Mouse (Mus musculus) heart, postnatal 25 days (tissue): Measurements from ENCODE around the gene Os9. TPM values are rescaled to one million over a fixed set of nuclear protein-coding genes. Genes with fewer than 3 reads are reported as not detected.

Experiments used
- DNase-seq: peaks from one replicate; pipeline ENCODE4 v3.0.0; 2022; ENCODE audit warnings: low spot score
- intact Hi-C: fragments of 180-260 bp; cut with DNase I; formaldehyde crosslinking; loops from one replicate; pipeline ENCODE4 v1.15.1; 2025
- total RNA-seq, 2 experiments: library from RNA; stranded (reverse); gene quantifications; 2 replicates each; pipeline ENCODE4 v1.2.3; 2021

Gene Os9
- total RNA-seq, 2 experiments from 2014 or later: 25.0 to 25.1 TPM

- DNase-seq: no peak
- intact Hi-C loops: loop anchor here (2.0 kb wide), 2 partner anchors 44 to 106 kb away; no protein-coding TSS in a partner anchor
Measured at GRCm38 (mm10) chr10:127122784-127123435, 2.0 kb upstream of the Os9 start.

- intact Hi-C loops: loop anchor here (2.0 kb wide), 2 partner anchors 45 to 107 kb away; no protein-coding TSS in a partner anchor
- DNase-seq: no peak
Measured at GRCm38 (mm10) chr10:127122018-127122417, 1.1 kb upstream of the Os9 start.

DNA sequence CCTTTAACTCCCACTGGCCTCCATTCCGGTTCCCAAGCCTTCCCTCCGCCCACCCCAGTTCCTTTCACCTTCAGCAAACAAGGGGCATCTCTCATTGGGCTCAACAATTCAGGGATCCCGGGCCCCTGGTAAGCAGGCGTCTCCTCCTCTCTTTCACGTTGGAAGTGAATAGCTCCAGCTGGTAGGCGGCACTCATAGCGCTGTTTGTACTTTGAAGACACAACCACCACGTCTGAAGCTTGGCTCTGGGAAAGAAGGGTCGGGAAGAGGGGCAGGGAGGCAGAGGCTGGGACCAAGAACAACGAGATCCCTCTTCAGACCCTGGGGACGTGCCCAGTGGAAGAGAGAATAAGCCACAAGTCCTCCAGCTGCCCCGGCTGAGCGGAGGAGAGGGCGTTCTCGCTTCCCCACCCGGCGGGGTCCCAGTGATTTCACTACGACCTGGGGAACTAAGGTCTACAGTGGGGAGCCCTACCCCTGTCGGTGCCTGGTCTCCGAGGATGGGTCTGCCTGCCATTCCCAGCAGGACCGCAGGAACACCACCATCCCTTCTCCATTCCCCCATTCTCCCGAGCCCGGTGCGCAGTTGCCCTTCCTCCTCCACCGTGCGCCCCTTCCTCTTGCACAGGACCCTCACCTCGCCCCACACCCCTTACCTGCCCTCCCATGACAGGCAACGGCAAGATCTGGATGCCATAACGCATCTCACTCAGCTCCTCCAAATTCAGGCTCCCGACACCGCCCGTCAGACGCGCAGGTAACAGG, 448 bp downstream of the Os9 start:
- DNase-seq: no peak
- intact Hi-C loops: no loop called here

GRCm38 (mm10) chr10:127119229-127119628, 1.7 kb downstream of the Os9 start:
- intact Hi-C loops: no loop called here
- no peak for DNase-seq

DNA sequence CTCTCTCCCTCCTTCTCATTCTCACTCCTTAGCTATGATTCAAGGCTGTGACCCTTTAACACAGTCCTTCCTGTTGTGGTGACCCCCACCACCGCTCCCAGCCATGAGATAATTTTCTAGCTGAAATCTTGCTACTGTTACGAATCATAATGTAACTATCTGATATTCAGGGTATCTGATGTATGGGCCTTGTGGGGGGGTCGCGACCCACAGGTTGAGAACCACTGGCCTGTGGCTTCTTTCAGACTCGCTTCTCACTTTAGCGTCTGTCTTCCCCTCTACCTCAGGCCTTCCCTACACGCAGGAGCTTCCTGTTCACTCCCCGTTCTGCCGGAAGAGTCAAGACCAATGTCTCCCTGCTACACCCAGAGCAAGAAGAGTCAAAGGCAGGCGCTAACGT, 2.5 kb downstream of the Os9 start:
- no peak for DNase-seq
- intact Hi-C loops: no loop called here

DNA sequence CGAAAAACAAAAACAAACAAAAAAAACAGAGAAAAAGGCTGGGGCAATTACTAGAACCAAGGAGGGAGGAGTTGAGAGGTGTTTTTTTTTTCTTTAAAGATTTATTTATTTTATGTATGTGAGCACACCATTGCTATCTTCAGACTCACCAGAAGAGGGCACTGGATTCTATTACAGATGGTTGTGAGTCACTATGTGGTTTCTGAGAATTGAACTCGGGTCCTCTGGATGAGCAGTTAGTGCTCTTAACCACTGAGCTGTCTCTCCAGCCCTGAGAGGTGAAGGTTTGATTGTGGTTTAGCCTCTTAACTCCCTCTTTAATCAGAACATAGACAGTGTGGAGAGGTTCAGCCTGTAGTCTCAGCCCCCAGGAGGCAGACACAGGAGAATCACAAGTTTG, 5.9 kb downstream of the Os9 start:
- no peak for DNase-seq
- intact Hi-C loops: no loop called here

DNA sequence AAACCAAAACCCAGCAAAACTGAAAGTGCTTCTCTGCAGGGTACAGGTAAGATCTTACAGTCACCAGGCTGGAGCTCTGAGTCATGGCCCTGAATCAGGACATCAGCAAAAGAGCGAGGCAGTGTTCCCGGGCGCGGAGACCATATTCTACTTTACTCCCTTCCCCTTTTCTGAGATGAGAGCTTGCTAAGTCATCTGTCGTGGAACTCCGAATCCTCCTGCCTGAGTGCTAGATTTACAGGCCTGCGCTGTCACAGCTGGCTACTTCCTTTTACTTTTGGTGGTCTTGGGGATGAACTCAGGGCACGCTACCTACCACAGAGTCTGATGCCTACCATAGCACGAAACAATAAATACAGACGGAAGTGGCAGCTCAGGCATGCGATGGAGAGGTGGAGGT, 6.5 kb downstream of the Os9 start:
- intact Hi-C loops: no loop called here
- no peak for DNase-seq

GRCm38 (mm10) chr10:127111001-127111887, 9.7 kb downstream of the Os9 start:
- intact Hi-C loops: no loop called here
- no peak for DNase-seq

DNA sequence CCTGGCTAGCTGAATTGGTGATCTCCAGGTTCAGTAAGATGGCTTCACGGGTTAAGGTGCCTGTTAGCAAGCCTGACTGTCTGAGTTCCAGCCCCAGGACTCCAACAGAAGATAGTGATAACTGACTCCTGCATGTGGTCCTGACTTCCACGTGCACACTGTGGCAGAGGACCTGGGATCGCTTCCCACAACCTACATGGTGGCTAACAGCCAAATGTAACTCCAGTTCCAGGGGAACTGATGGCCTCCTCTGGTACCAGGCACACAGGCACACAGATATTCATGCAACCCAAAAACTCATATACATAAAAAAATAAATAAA, 12.7 kb downstream of the Os9 start:
- intact Hi-C loops: no loop called here

DNA sequence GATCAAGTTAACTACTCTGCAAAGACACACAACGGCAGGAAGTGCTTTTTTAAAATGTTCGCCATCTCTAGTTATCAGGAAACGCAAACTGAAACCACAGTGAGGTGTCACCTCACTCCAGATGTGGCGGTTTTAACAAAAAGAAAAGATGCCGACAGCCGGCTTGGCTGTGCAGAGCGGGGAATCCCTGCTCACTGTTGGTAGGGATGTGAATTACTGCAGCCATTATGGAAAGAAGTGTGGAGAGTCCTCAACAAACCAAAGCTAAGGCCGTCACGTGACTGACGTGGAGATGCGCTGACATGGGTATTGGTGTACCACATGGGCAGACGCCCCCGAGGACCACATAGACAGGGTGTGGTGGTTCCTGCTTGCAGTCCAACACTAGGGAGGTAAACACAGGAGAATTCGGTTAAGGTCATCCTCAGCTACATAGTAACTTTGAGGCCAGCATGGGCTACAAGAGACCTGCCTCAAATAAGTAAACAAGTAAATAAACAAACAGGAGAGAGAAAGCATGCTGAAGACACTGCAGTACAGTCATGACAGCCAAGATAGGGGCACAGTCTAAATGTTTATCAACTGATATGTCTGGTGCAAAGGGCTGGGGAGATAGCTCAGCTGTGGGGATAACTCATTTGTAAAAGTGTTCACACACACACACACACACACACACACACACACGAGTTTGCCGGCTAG, 13.2 kb downstream of the Os9 start:
- no peak for DNase-seq
- intact Hi-C loops: no loop called here

More for the DNA sequence above, 12.7 kb downstream of the Os9 start:
- DNase-seq: no peak

GRCm38 (mm10) chr10:127103631-127104030, 17.3 kb downstream of the Os9 start:
- DNase-seq: no peak
- intact Hi-C loops: no loop called here

DNA sequence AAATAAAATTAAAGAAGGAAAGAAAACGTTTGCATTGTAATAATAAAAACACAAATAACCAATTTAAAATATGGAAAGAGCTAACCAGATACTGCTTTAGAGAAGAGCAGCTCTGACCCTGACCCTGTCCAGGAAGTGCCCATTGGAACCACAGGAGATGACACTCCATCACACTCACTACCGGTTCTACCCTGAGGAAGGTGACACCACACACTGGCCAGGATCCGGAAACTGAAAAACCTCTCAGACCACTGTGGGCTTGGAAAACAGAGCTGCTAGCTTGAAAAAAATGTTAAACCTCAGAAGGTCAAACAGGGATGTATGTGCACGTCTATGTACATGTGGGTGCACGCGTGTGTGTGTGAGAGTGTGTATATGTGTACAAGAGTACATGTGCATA, 19.8 kb downstream of the Os9 start:
- no peak for DNase-seq
- intact Hi-C loops: no loop called here

GRCm38 (mm10) chr10:127100414-127100813, 20.5 kb downstream of the Os9 start:
- DNase-seq: no peak
- intact Hi-C loops: no loop called here

DNA sequence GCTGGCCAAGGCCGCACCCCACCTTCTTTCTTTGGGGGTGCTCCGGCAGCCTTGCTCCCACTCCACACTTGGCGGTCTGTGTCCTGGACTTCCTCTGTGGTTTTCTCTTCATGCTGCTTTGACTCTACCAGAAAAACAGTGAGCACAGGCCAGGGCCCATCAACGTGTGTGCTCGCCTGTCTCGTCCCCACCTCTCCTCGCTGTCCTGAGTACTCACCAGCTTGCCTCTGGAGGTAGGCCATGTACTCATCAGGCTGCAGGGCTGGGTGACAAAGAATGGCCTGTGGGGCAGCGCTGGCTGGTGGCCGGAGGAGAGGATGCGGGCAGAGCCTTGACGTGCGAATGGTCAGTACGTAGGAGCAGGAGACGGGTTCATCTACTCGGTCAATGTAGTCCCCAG, 21.1 kb downstream of the Os9 start:
- no peak for DNase-seq
- intact Hi-C loops: no loop called here

GRCm38 (mm10) chr10:127099191-127099590, 21.7 kb downstream of the Os9 start:
- no peak for DNase-seq
- intact Hi-C loops: no loop called here

DNA sequence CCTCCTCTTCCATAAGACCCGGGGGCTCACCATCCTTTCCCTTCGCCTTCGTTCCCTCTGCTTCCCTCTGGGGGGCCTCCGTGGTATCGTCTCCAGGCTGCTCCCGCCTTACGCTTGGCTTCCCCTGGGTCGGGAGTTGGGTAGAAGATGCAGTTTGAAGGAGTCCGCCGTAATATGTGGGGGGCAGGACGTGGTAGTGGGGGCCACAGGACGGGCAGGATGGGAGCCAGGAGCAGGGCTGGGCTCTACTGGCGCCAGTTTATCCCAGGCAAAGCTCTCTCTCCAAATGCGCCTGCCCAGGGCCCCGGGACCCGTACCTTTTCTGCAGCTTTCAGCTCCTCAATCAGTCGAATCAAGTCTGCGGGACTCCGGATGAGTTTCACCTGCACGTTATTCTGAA, 22.4 kb downstream of the Os9 start:
- DNase-seq: no peak
- intact Hi-C loops: no loop called here

GRCm38 (mm10) chr10:127094382-127094802, 26.5 kb downstream of the Os9 start:
- no peak for DNase-seq
- intact Hi-C loops: no loop called here

DNA sequence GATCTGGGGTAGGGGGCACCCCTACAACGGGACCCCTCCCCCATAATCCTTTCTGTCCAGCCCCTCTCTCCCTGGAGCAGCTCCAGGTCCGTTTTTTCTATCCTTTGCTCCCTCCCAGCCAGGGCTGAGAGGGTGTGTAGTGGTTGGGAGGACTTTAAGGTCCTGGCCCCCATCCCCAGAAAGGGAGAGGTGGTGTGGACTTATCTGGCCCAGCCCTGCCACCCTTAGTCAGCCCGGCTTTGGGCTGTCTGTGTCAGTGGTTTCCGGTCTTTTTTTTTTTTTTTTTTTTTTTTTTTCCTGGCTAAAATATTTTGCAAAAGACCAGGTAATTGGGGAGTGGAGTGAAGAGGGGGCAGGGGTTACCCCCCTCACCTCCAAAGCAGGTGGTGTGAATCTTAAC, 28.2 kb downstream of the Os9 start:
- intact Hi-C loops: no loop called here
- no peak for DNase-seq

DNA sequence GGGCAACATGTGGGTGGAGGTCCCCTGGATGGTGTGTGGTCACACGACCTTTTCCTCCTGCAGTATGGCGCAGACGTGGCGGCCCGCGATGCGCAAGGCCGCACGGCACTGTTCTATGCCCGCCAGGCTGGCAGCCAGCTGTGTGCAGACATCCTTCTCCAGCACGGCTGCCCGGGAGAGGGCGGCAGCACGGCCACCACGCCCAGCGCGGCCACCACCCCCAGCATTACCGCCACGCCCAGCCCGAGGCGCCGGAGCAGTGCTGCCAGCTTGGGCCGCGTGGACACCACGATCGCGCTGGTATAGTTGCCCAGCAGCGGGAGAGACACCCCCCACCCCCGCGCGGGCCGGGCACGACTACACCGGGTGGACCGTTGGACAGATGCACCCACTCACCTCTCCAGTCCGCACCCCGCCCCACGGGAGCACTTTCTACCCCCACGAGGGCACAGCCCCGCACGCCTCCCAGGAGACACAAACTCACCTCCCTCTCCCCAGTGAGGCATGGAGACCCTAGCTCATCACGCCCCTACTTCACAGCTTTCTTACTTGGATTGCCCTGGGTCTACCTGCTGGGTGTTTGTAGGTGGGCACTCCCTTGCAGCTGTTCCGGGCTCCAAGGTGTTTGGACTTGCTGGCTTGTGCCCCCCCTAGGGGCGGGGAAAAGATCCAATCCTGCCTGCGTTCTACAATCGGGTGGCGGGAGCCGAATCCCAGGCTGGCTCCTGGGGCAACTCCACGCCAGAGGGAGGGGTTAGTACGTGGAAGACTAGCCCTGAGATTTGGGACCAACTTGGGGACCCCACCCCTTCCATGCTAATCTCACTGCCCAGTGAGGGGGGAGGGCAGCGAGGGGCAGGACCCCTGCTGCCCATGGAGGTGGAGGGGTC, 29.2 kb downstream of the Os9 start:
- DNase-seq: no peak
- intact Hi-C loops: no loop called here
